Mouse (Mus musculus): ENCODE measurements at regions not wholly inside any gene's neighbourhood (a gene's known extent, or its start where the extent isn't known, plus 50 kb on each side); places are given as distances from the start of the nearest gene placed in this dataset.

GRCm38 (mm10) chr17:85847756-85848155, 159.7 kb upstream of the Six2 start:
- TF ChIP-seq GATA1 (IDR thresholded peaks at IDR 0.05; ENCODE audit: low read length) = no peak
- no peak for TF ChIP-seq TAL1 (IDR thresholded peaks at IDR 0.05; ENCODE audit: low read length)

All from erythroblast, embryonic 14.5 days (primary cell).